Mouse (Mus musculus) erythroblast, embryonic 14.5 days (primary cell): ENCODE measurements around the gene St3gal3.

Experiments
- GATA1 ChIP-seq: IDR thresholded peaks from 2 replicates; pipeline ENCODE4 v1.6.1; 2012; ENCODE audit warnings: low read length, inconsistent platforms, mixed read lengths
- TAL1 ChIP-seq: IDR thresholded peaks from 3 replicates; pipeline ENCODE4 v1.6.1; 2012; ENCODE audit warnings: low read length, inconsistent platforms, mixed read lengths

- TF ChIP-seq TAL1, result no peak
- TF ChIP-seq GATA1, result no peak
Observed at GRCm38 (mm10) chr4:118172461-118172860, 37.7 kb upstream of the St3gal3 start.
